Mouse (Mus musculus) heart, postnatal 10 days (tissue): ENCODE data around the gene Psmd5. TPM values are rescaled to one million over a fixed set of nuclear protein-coding genes. Genes with fewer than 3 reads are reported as not detected.

ENCODE experiments used
- total RNA-seq, 2 experiments: library from RNA; stranded (reverse); gene quantifications; 2 replicates each; pipeline ENCODE4 v1.2.3; 2021

The Psmd5 gene
- total RNA-seq, 2 experiments from 2014 or later, result 15.7 to 18.6 TPM

Other genes with a start within 250 kb of the Psmd5 start
- gene Gapvd1, start 119.7 kb downstream of the Psmd5 start, total RNA-seq, result 10 to 100 TPM; 45.7 to 48.1 TPM
- gene Hspa5, start 103.0 kb downstream of the Psmd5 start, total RNA-seq, result 100 to 1,000 TPM; 390 to 403 TPM
- gene Rabepk, start 75.1 kb downstream of the Psmd5 start, total RNA-seq, result 10 to 100 TPM; 13.0 to 16.7 TPM
- 10 to 100 TPM; 56.1 to 62.8 TPM for gene Fbxw2, start 48.7 kb downstream of the Psmd5 start, total RNA-seq
- not detected for gene Gm34653, start 42.0 kb downstream of the Psmd5 start, total RNA-seq
- gene Cutal, start 572 bp downstream of the Psmd5 start, total RNA-seq, result under 1 TPM; 0.31 to 0.77 TPM
- 1 to 10 TPM; 3.5 to 3.8 TPM for gene Phf19, start 39.1 kb upstream of the Psmd5 start, total RNA-seq
- gene Traf1, start 86.8 kb upstream of the Psmd5 start, total RNA-seq, result 1 to 10 TPM; 1.3 to 1.8 TPM
- gene Hc, start 186.5 kb upstream of the Psmd5 start, total RNA-seq, result not detected
- gene AI182371, start 226.6 kb upstream of the Psmd5 start, total RNA-seq, result under 1 TPM in 1 of 2 experiments, not detected in 1; 0.52 TPM
- gene Cntrl, start 234.5 kb upstream of the Psmd5 start, total RNA-seq, result 10 to 100 TPM; 11.6 to 11.8 TPM